In genomic region chr10:59416623-59417022, GRCm38 (mm10) we compare ENCODE assay signal across 37 mouse cellular contexts. TPM values are rescaled to one million over a fixed set of nuclear protein-coding genes. Genes with fewer than 3 reads are reported as not detected.
DNase-seq lines count a peak whose midpoint lies in the region; ATAC-seq and TF ChIP-seq lines count a peak whose summit lies in the region.
"Had no signal": no experiment of that assay in that cellular context is flagged by ENCODE, and none has a peak within 500 bp of the region (broad histone marks: within the 10 kb centered on the region; RNA-seq: fewer than 3 reads in every experiment).

No protein-coding gene starts in this region.

- H3K4me1 ChIP-seq in heart, adult 2 months (ENCODE audit: control insufficient read depth, insufficient read depth, low read length) = no peaks in the 10 kb centered on the region
- H3K4me1 ChIP-seq in heart, postnatal 0 days (ENCODE audit: control insufficient read depth, insufficient read depth) = no peaks in the 10 kb centered on the region
- no peaks in the 10 kb centered on the region for H3K4me1 ChIP-seq in midbrain, postnatal 0 days (ENCODE audit: insufficient read depth, low read length)
- H3K4me1 ChIP-seq: embryonic facial prominence, embryonic 13.5 days; forebrain, embryonic 12.5 days; hindbrain, embryonic 13.5 days; liver, embryonic 12.5 days; midbrain, embryonic 10.5 days; midbrain, embryonic 15.5 days; stomach, embryonic 15.5 days had no signal

- H3K9me3 ChIP-seq in heart, postnatal 0 days (replicated peaks; ENCODE audit: control insufficient read depth, low read length) = no peaks in the 10 kb centered on the region
- H3K9me3 ChIP-seq in midbrain, postnatal 0 days (ENCODE audit: low read length) = no peaks in the 10 kb centered on the region
- H3K9me3 ChIP-seq: embryonic facial prominence, embryonic 13.5 days; forebrain, embryonic 12.5 days; hindbrain, embryonic 13.5 days; liver, embryonic 12.5 days; midbrain, embryonic 10.5 days; midbrain, embryonic 15.5 days; stomach, embryonic 15.5 days had no signal

- no peaks in the 10 kb centered on the region for H3K27me3 ChIP-seq in heart, adult 2 months (ENCODE audit: control insufficient read depth, insufficient read depth, low read length)
- no peaks in the 10 kb centered on the region for H3K27me3 ChIP-seq in heart, postnatal 0 days (ENCODE audit: control insufficient read depth, insufficient read depth, low read length)
- H3K27me3 ChIP-seq in midbrain, postnatal 0 days (ENCODE audit: insufficient read depth, low read length) = no peaks in the 10 kb centered on the region
- H3K27me3 ChIP-seq: embryonic facial prominence, embryonic 13.5 days; forebrain, embryonic 12.5 days; hindbrain, embryonic 13.5 days; liver, embryonic 12.5 days; midbrain, embryonic 15.5 days; stomach, embryonic 15.5 days had no signal

- DNase-seq in heart, adult 11 months = peak; percentile 84
- DNase-seq in heart, adult 2 months = no peak
- DNase-seq in heart, postnatal 0 days (ENCODE audit: low spot score) = peak; percentile 22
- DNase-seq in heart, postnatal 36 days = no peak
- DNase-seq in lung, postnatal 25 days (ENCODE audit: low spot score) = peak; percentile 30
- DNase-seq in lung, adult 18-20 months = no peak
- DNase-seq in midbrain, postnatal 0 days (ENCODE audit: low spot score) = no peak
- DNase-seq: adrenal gland, postnatal 25 days; cerebellum, adult 11-12 months; cerebellum, adult 9-11 months; embryo, embryonic 11 days; heart, postnatal 4 days; kidney, adult 8-10 months; kidney, postnatal 4 days; liver, postnatal 0 days; right cerebral cortex, postnatal 25 days; thymus, postnatal 14 days had no signal

- no peak overlapping the region for H3K27ac ChIP-seq in heart, adult 2 months
- no peak overlapping the region for H3K27ac ChIP-seq in heart, postnatal 0 days (ENCODE audit: low read depth)
- no peak overlapping the region for H3K27ac ChIP-seq in midbrain, postnatal 0 days (ENCODE audit: low read depth, low read length)
- H3K27ac ChIP-seq: embryonic facial prominence, embryonic 13.5 days; forebrain, embryonic 12.5 days; hindbrain, embryonic 13.5 days; kidney, postnatal 0 days; liver, embryonic 12.5 days; midbrain, embryonic 10.5 days; midbrain, embryonic 15.5 days; stomach, embryonic 15.5 days had no signal

- TF ChIP-seq EP300 in heart, adult 2 months (IDR thresholded peaks at IDR 0.05; ENCODE audit: insufficient read depth, low read depth, low read length) = no peak
- no peak for TF ChIP-seq EP300 in heart, postnatal 0 days (IDR thresholded peaks at IDR 0.05; ENCODE audit: low read depth)

- intact Hi-C loops in heart, adult 2 months (cut with DNase I) = no loop called here
- intact Hi-C loops in heart, postnatal 36 days (cut with DNase I) = no loop called here

- 52% methylated on average over 3 of the region's 3 CpGs for WGBS in heart, adult 2 months
- 47% methylated on average over 3 of the region's 3 CpGs for WGBS in heart, postnatal 0 days
- 89% methylated on average over 3 of the region's 3 CpGs for WGBS in midbrain, postnatal 0 days

- H3K9ac ChIP-seq in heart, adult 2 months (ENCODE audit: low read depth, low read length) = no peak overlapping the region
- no peak overlapping the region for H3K9ac ChIP-seq in heart, postnatal 0 days (replicated peaks; ENCODE audit: low read depth, low read length)
- H3K9ac ChIP-seq in midbrain, postnatal 0 days (replicated peaks; ENCODE audit: low read length, poor library complexity, severe bottlenecking) = no peak overlapping the region
- H3K9ac ChIP-seq: embryonic facial prominence, embryonic 13.5 days; forebrain, embryonic 12.5 days; hindbrain, embryonic 13.5 days; liver, embryonic 12.5 days; liver, postnatal 0 days; midbrain, embryonic 15.5 days; stomach, embryonic 15.5 days had no signal

- no peak for TF ChIP-seq POLR2A in heart, adult 2 months (IDR thresholded peaks at IDR 0.05; ENCODE audit: insufficient read depth, low read depth, low read length)

- TF ChIP-seq CTCF in heart, adult 2 months (IDR thresholded peaks at IDR 0.05) = no peak
- no peak for TF ChIP-seq CTCF in heart, postnatal 0 days (IDR thresholded peaks at IDR 0.05; ENCODE audit: low read depth)
- TF ChIP-seq CTCF in midbrain, postnatal 0 days (IDR thresholded peaks at IDR 0.05) = no peak

- H3K36me3 ChIP-seq in heart, adult 2 months (ENCODE audit: control insufficient read depth, insufficient read depth, low read length) = no peaks in the 10 kb centered on the region
- H3K36me3 ChIP-seq in heart, postnatal 0 days (replicated peaks; ENCODE audit: control insufficient read depth, insufficient read depth, low read length) = no peaks in the 10 kb centered on the region
- no peaks in the 10 kb centered on the region for H3K36me3 ChIP-seq in midbrain, postnatal 0 days (ENCODE audit: insufficient read depth, low read length)
- H3K36me3 ChIP-seq: embryonic facial prominence, embryonic 13.5 days; forebrain, embryonic 12.5 days; hindbrain, embryonic 13.5 days; liver, embryonic 12.5 days; midbrain, embryonic 10.5 days; midbrain, embryonic 15.5 days; stomach, embryonic 15.5 days had no signal

- ATAC-seq in heart, postnatal 0 days (ENCODE audit: insufficient read depth, low read depth) = no peak
- ATAC-seq in midbrain, postnatal 0 days (ENCODE audit: low FRiP score) = no peak
- ATAC-seq: CD4-positive, CD25-positive, alpha-beta regulatory T cell, adult 4 months; intestine, embryonic 16.5 days; liver, embryonic 12.5 days; liver, postnatal 0 days; midbrain, embryonic 15.5 days had no signal

- no peak overlapping the region for H3K4me2 ChIP-seq in heart, postnatal 0 days (ENCODE audit: low read depth, low read length)
- no peak overlapping the region for H3K4me2 ChIP-seq in midbrain, postnatal 0 days (ENCODE audit: low read depth, low read length, poor library complexity, severe bottlenecking)
- H3K4me2 ChIP-seq: embryonic facial prominence, embryonic 13.5 days; forebrain, embryonic 12.5 days; hindbrain, embryonic 13.5 days; liver, embryonic 12.5 days; midbrain, embryonic 15.5 days; stomach, embryonic 15.5 days had no signal

- H3K79me2 ChIP-seq in heart, adult 2 months (replicated peaks; ENCODE audit: control insufficient read depth, insufficient read depth, low read length) = no peaks in the 10 kb centered on the region

- no peak overlapping the region for H3K4me3 ChIP-seq in heart, adult 2 months
- no peak overlapping the region for H3K4me3 ChIP-seq in heart, postnatal 0 days (ENCODE audit: low read depth, low read length)
- H3K4me3 ChIP-seq in midbrain, postnatal 0 days (ENCODE audit: low read depth, low read length) = no peak overlapping the region
- H3K4me3 ChIP-seq: embryonic facial prominence, embryonic 13.5 days; erythroblast, embryonic 14.5 days; forebrain, embryonic 12.5 days; hindbrain, embryonic 13.5 days; liver, embryonic 12.5 days; midbrain, embryonic 10.5 days; midbrain, embryonic 15.5 days; stomach, embryonic 15.5 days had no signal

RNA-seq across cellular contexts. Expression of gene Pla2g12b, which starts 13.2 kb away (rescaled TPM):
- not detected for total RNA-seq in heart, adult 2 months (2021)
- polyA plus RNA-seq in heart, adult 2 months (2012; rRNA removed) = 0.10 TPM in 1 of 2 replicates, not detected in the other
- not detected in 2 replicates for total RNA-seq in heart, postnatal 0 days (2014; rRNA removed; ENCODE audit: low replicate concordance)
- 0.20 and 0.29 TPM in 2 replicates for polyA plus RNA-seq in heart, postnatal 0 days (2015; fragmentation: Nextera tagmentation; extraction: Ambion mirVana)
- total RNA-seq in heart, postnatal 36 days (2021) = not detected
- total RNA-seq in midbrain, postnatal 0 days (2014; rRNA removed) = not detected in 2 replicates
- not detected in 2 replicates for polyA plus RNA-seq in midbrain, postnatal 0 days (2015; fragmentation: Nextera tagmentation; extraction: Ambion mirVana)
- total RNA-seq: adrenal gland, adult 18-20 months; adrenal gland, postnatal 25 days; heart, adult 8-10 months; layer of hippocampus, adult 8-10 months; layer of hippocampus, postnatal 25 days; left cerebral cortex, adult 8-10 months; megakaryocyte progenitor cell, adult 5-6 weeks; neutrophil, adult 5-6 weeks had no signal
- polyA plus RNA-seq: CD4-positive, CD25-positive, alpha-beta regulatory T cell, adult 4 months; embryonic facial prominence, embryonic 13.5 days; erythroblast, embryonic 14.5 days; forebrain, embryonic 12.5 days; hindbrain, embryonic 13.5 days; limb, embryonic 11.5 days; midbrain, embryonic 10.5 days; midbrain, embryonic 15.5 days; neural tube, embryonic 11.5 days had no signal

RNA-seq across cellular contexts. Expression of gene Gm10273, which starts 21.2 kb away (rescaled TPM):
- total RNA-seq in heart, adult 2 months (2021) = 100 to 1,000 TPM; 123 to 156 TPM
- polyA plus RNA-seq in heart, adult 2 months (2012; rRNA removed) = 19.1 and 64.0 TPM in 2 replicates
- 11.7 and 19.2 TPM in 2 replicates for total RNA-seq in heart, postnatal 0 days (2014; rRNA removed; ENCODE audit: low replicate concordance)
- polyA plus RNA-seq in heart, postnatal 0 days (2015; fragmentation: Nextera tagmentation; extraction: Ambion mirVana) = 9.5 and 11.8 TPM in 2 replicates
- total RNA-seq in heart, postnatal 36 days (2021) = 100 to 1,000 TPM; 146 to 148 TPM
- total RNA-seq in midbrain, postnatal 0 days (2014; rRNA removed) = 4.3 and 6.9 TPM in 2 replicates
- 5.9 and 7.7 TPM in 2 replicates for polyA plus RNA-seq in midbrain, postnatal 0 days (2015; fragmentation: Nextera tagmentation; extraction: Ambion mirVana)
- polyA plus RNA-seq: intestine, embryonic 16.5 days had no signal

RNA-seq across cellular contexts. Expression of gene Oit3, which starts 25.0 kb away (rescaled TPM):
- total RNA-seq in heart, adult 2 months (2021) = not detected
- 0.55 and 0.59 TPM in 2 replicates for polyA plus RNA-seq in heart, adult 2 months (2012; rRNA removed)
- 6.3 and 8.2 TPM in 2 replicates for total RNA-seq in heart, postnatal 0 days (2014; rRNA removed; ENCODE audit: low replicate concordance)
- 3.0 and 3.2 TPM in 2 replicates for polyA plus RNA-seq in heart, postnatal 0 days (2015; fragmentation: Nextera tagmentation; extraction: Ambion mirVana)
- total RNA-seq in heart, postnatal 36 days (2021) = not detected
- total RNA-seq in midbrain, postnatal 0 days (2014; rRNA removed) = 0.11 TPM in 1 of 2 replicates, not detected in the other
- 0.05 TPM in 1 of 2 replicates, not detected in the other for polyA plus RNA-seq in midbrain, postnatal 0 days (2015; fragmentation: Nextera tagmentation; extraction: Ambion mirVana)

Comparison
In these comparisons a context has a peak if more than half of its experiments do, and no peak if none do; other contexts are left out.
1. DNase-seq: peak in heart, adult 11 months (single experiment), heart, postnatal 0 days (single experiment) and lung, postnatal 25 days (single experiment); none in heart, adult 2 months (0 of 2), heart, postnatal 36 days (0 of 2), lung, adult 18-20 months (0 of 2) and midbrain, postnatal 0 days (single experiment).